Mouse (Mus musculus) spleen, postnatal 4 days (tissue): ENCODE results near the gene Casp9.

ENCODE experiments used
- DNase-seq, 2 experiments: peaks; one replicate each; pipeline ENCODE4 v3.0.0; 2022; ENCODE audit warnings: low spot score in 2 of 2

Gene Casp9

GRCm38 (mm10) chr4:141779828-141780227 lies 13.6 kb upstream of the Casp9 start:
- no peak for DNase-seq

GRCm38 (mm10) chr4:141781201-141781985 lies 12.0 kb upstream of the Casp9 start:
- DNase-seq, result no peak

- DNase-seq, result no peak
Observed at GRCm38 (mm10) chr4:141784835-141785234, 8.6 kb upstream of the Casp9 start.

GRCm38 (mm10) chr4:141786141-141786540 lies 7.3 kb upstream of the Casp9 start:
- DNase-seq, result no peak

GRCm38 (mm10) chr4:141787046-141787445 lies 6.4 kb upstream of the Casp9 start:
- DNase-seq, result no peak

- no peak for DNase-seq
Observed at GRCm38 (mm10) chr4:141787462-141787861, 6.0 kb upstream of the Casp9 start.

- no peak for DNase-seq
Observed at GRCm38 (mm10) chr4:141789564-141790218, 3.7 kb upstream of the Casp9 start.

- DNase-seq, result peak; percentile 93 to 95
Observed at GRCm38 (mm10) chr4:141790524-141790990, 2.9 kb upstream of the Casp9 start, which contains the start of gene Dnajc16. Gene Dnajc16 (minus strand): TSS chr4:141790931.

- DNase-seq, result no peak
Observed at GRCm38 (mm10) chr4:141791486-141791885, 1.9 kb upstream of the Casp9 start.

GRCm38 (mm10) chr4:141791951-141792350 lies 1.5 kb upstream of the Casp9 start:
- no peak for DNase-seq

GRCm38 (mm10) chr4:141792554-141793281 lies 694 bp upstream of the Casp9 start:
- peak in 1 of 2 experiments; percentile 31 for DNase-seq

GRCm38 (mm10) chr4:141794152-141794535 lies 732 bp downstream of the Casp9 start:
- DNase-seq, result no peak

GRCm38 (mm10) chr4:141796356-141796755 lies 2.9 kb downstream of the Casp9 start:
- DNase-seq, result no peak

- DNase-seq, result no peak
Observed at GRCm38 (mm10) chr4:141796954-141797353, 3.5 kb downstream of the Casp9 start.

- DNase-seq, result no peak
Observed at GRCm38 (mm10) chr4:141797545-141797944, 4.1 kb downstream of the Casp9 start.

GRCm38 (mm10) chr4:141804105-141804504 lies 10.7 kb downstream of the Casp9 start:
- peak in 1 of 2 experiments; percentile 31 for DNase-seq

GRCm38 (mm10) chr4:141805886-141806285 lies 12.5 kb downstream of the Casp9 start:
- no peak for DNase-seq

GRCm38 (mm10) chr4:141809850-141810464 lies 16.5 kb downstream of the Casp9 start:
- no peak for DNase-seq

- no peak for DNase-seq
Observed at GRCm38 (mm10) chr4:141810975-141811374, 17.6 kb downstream of the Casp9 start.

- DNase-seq, result no peak
Observed at GRCm38 (mm10) chr4:141811375-141811774, 18.0 kb downstream of the Casp9 start.

- no peak for DNase-seq
Observed at GRCm38 (mm10) chr4:141816267-141816666, 22.9 kb downstream of the Casp9 start.
